Mouse (Mus musculus): ENCODE data around the gene Gm37240. TPM values are rescaled to one million over a fixed set of nuclear protein-coding genes. Genes with fewer than 3 reads are reported as not detected.

The Gm37240 gene
- polyA plus RNA-seq, 1 experiment from 2014 or later: 8.9 TPM

- Histone ChIP-seq H3K36me3 (peaks cover 51% of the 10 kb centered on the region), H3K4me2 (no peak overlapping the region), H3K4me1 (no peaks in the 10 kb centered on the region), H3K27me3 (no peaks in the 10 kb centered on the region), H3K4me3 (replicated peaks) (no peak overlapping the region), H3K9ac (no peak overlapping the region), H3K27ac (no peak overlapping the region), H3K9me3 (replicated peaks) (no peaks in the 10 kb centered on the region)
- WGBS: 81% methylated on average over 5 of the region's 5 CpGs
- ATAC-seq (replicated peaks; ENCODE audit: low FRiP score): no peak
These were observed 915.8 kb downstream of the Gm37240 start for GRCm38 (mm10) chr3:84971561-84971960.

- Histone ChIP-seq H3K4me3 (replicated peaks) (no peak overlapping the region), H3K4me2 (no peak overlapping the region), H3K27ac (no peak overlapping the region), H3K4me1 (no peaks in the 10 kb centered on the region), H3K9ac (no peak overlapping the region), H3K9me3 (replicated peaks) (no peaks in the 10 kb centered on the region), H3K36me3 (peaks cover 28% of the 10 kb centered on the region), H3K27me3 (no peaks in the 10 kb centered on the region)
- ATAC-seq (replicated peaks; ENCODE audit: low FRiP score): no peak
- WGBS: 94% methylated on average over 4 of the region's 4 CpGs
These were observed 920.0 kb downstream of the Gm37240 start for GRCm38 (mm10) chr3:84967364-84967763.

GRCm38 (mm10) chr3:84965156-84965555 lies 922.2 kb downstream of the Gm37240 start:
- 89% methylated on average over 5 of the region's 5 CpGs for WGBS
- no peak overlapping the region for H3K27ac ChIP-seq

GRCm38 (mm10) chr3:84955857-84956256 lies 931.5 kb downstream of the Gm37240 start:
- Histone ChIP-seq H3K9me3 (replicated peaks) (no peaks in the 10 kb centered on the region), H3K27ac (no peak overlapping the region), H3K4me2 (no peak overlapping the region), H3K36me3 (peaks cover under 1% of the 10 kb centered on the region; the same call in 1 of the 2 replicates), H3K9ac (no peak overlapping the region), H3K4me1 (0 out of 2 replicates have a peak, but pooled peaks cover 4% of the 10 kb centered on the region), H3K4me3 (replicated peaks) (no peak overlapping the region), H3K27me3 (no peaks in the 10 kb centered on the region)
- 78% methylated on average over 4 of the region's 4 CpGs for WGBS
- no peak for ATAC-seq (replicated peaks; ENCODE audit: low FRiP score)

More at GRCm38 (mm10) chr3:84965156-84965555, 922.2 kb downstream of the Gm37240 start:
- no peaks in the 10 kb centered on the region for H3K27me3 ChIP-seq
- H3K4me2 ChIP-seq: no peak overlapping the region
- H3K4me1 ChIP-seq: no peaks in the 10 kb centered on the region
- no peaks in the 10 kb centered on the region for H3K9me3 ChIP-seq (replicated peaks)
- no peak for ATAC-seq (replicated peaks; ENCODE audit: low FRiP score)
- H3K9ac ChIP-seq: no peak overlapping the region
- no peak overlapping the region for H3K4me3 ChIP-seq (replicated peaks)
- H3K36me3 ChIP-seq: peaks cover 22% of the 10 kb centered on the region

DNA sequence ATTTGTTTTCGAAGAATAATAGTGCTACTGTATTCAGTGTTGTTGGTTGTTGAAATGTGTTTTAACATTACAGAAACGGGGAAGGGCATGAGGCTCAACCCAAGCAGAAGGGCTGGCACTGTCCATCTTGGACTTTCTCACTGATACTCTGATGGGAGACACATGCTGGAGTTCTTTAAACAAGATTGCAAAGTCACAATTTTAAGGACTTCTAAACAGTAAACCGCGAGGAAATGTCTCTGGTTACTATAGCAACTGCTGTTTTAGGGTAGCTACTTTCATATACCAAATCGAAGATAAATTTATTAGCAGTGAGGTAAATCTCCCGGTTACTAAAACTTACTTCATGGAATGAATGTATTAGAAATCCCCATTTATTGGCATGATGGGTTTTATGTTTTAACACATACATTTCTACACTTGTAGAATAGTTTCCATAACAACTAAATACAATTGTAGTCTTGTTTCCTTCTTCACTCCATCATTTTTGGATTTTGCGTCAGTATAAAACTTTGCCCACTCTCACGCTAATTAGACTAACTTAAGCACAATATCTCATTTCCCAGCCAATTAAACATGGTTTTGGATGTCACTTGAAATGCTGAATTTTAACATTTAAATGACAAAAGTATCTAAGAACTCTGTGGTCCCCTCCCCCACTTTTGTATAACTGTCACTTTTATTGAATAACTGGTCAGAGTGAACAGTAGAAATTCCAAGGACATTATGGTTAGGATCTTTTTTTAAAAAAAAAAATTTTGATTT lies 932.1 kb downstream of the Gm37240 start:
- Histone ChIP-seq H3K4me1 (0 out of 2 replicates have a peak, but pooled peaks cover 4% of the 10 kb centered on the region), H3K27ac (no peak overlapping the region), H3K9me3 (replicated peaks) (no peaks in the 10 kb centered on the region), H3K4me2 (no peak overlapping the region), H3K27me3 (no peaks in the 10 kb centered on the region), H3K4me3 (replicated peaks) (no peak overlapping the region), H3K36me3 (no peaks in the 10 kb centered on the region; the same call in 1 of the 2 replicates), H3K9ac (no peak overlapping the region)
- WGBS: 92% methylated on average over 8 of the region's 8 CpGs
- no peak for ATAC-seq (replicated peaks; ENCODE audit: low FRiP score)

- 52% methylated on average over 7 of the region's 7 CpGs for WGBS
- H3K4me3 ChIP-seq (replicated peaks): peak overlapping the region; percentile 44
- H3K36me3 ChIP-seq: no peaks in the 10 kb centered on the region
- H3K27ac ChIP-seq: peak overlapping the region; percentile 69
- no peaks in the 10 kb centered on the region for H3K27me3 ChIP-seq
- 0 out of 2 replicates have a peak, but pooled peaks have one; percentile 6 for ATAC-seq (replicated peaks; ENCODE audit: low FRiP score)
- peak overlapping the region; percentile 41 for H3K9ac ChIP-seq
- peak overlapping the region; percentile 71 for H3K4me2 ChIP-seq
- H3K9me3 ChIP-seq (replicated peaks): no peaks in the 10 kb centered on the region
- H3K4me1 ChIP-seq: 0 out of 2 replicates have a peak, but pooled peaks cover 4% of the 10 kb centered on the region
These were observed 934.6 kb downstream of the Gm37240 start for GRCm38 (mm10) chr3:84952585-84953187.

DNA sequence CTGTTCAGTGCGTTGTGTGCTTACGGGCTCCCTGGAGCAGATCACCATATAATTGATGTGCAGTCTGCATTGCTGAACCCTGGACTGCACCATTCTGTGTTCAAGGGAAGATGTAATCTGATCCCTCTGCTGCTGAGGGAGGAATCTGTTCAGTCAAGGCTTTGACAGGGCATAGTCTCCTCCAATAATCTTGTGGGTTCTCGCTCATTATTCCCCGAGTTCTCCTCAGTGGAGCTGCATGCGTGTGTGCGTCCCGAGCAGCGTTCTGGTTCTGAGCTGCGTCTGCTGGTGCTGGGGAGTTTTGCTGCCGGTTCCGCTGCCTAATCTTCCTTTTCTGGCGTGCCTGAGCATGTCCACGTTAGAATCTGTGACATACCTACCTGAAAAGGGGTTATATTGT lies 935.2 kb downstream of the Gm37240 start:
- Histone ChIP-seq H3K4me1 (0 out of 2 replicates have a peak, but pooled peaks cover 4% of the 10 kb centered on the region), H3K36me3 (no peaks in the 10 kb centered on the region), H3K9ac (peak overlapping the region; percentile 41), H3K27me3 (no peaks in the 10 kb centered on the region), H3K4me2 (peak overlapping the region; percentile 71), H3K27ac (peak overlapping the region; percentile 69), H3K9me3 (replicated peaks) (no peaks in the 10 kb centered on the region), H3K4me3 (replicated peaks) (peak overlapping the region; percentile 44)
- 8% methylated on average over 13 of the region's 13 CpGs for WGBS
- peak; percentile 100 for ATAC-seq (replicated peaks; ENCODE audit: low FRiP score)

- ATAC-seq (replicated peaks; ENCODE audit: low FRiP score): peak; percentile 75
- H3K9me3 ChIP-seq (replicated peaks): no peaks in the 10 kb centered on the region
- no peaks in the 10 kb centered on the region for H3K36me3 ChIP-seq
- no peaks in the 10 kb centered on the region for H3K27me3 ChIP-seq
- peak overlapping the region; percentile 44 for H3K4me3 ChIP-seq (replicated peaks)
- WGBS: 18% methylated on average over 2 of the region's 2 CpGs
- no peak overlapping the region for H3K9ac ChIP-seq
- peak overlapping the region; percentile 69 for H3K27ac ChIP-seq
- peak overlapping the region; percentile 71 for H3K4me2 ChIP-seq
- H3K4me1 ChIP-seq: 0 out of 2 replicates have a peak, but pooled peaks cover 4% of the 10 kb centered on the region
These were observed 935.6 kb downstream of the Gm37240 start for GRCm38 (mm10) chr3:84951698-84952097.

- no peak overlapping the region for H3K9ac ChIP-seq
- no peaks in the 10 kb centered on the region for H3K9me3 ChIP-seq (replicated peaks)
- H3K4me3 ChIP-seq (replicated peaks): no peak overlapping the region
- no peaks in the 10 kb centered on the region for H3K27me3 ChIP-seq
- no peaks in the 10 kb centered on the region for H3K36me3 ChIP-seq
- no peak overlapping the region for H3K27ac ChIP-seq
- WGBS: 93% methylated on average over 4 of the region's 4 CpGs
- H3K4me2 ChIP-seq: no peak overlapping the region
- no peak for ATAC-seq (replicated peaks; ENCODE audit: low FRiP score)
- H3K4me1 ChIP-seq: 0 out of 2 replicates have a peak, but pooled peaks cover 4% of the 10 kb centered on the region
These were observed 937.9 kb downstream of the Gm37240 start for GRCm38 (mm10) chr3:84949387-84949786.

GRCm38 (mm10) chr3:84946381-84946780 lies 940.9 kb downstream of the Gm37240 start:
- Histone ChIP-seq H3K9me3 (replicated peaks) (no peaks in the 10 kb centered on the region), H3K27me3 (no peaks in the 10 kb centered on the region), H3K4me3 (replicated peaks) (no peak overlapping the region), H3K27ac (no peak overlapping the region), H3K36me3 (no peaks in the 10 kb centered on the region), H3K4me2 (no peak overlapping the region), H3K9ac (no peak overlapping the region), H3K4me1 (no peaks in the 10 kb centered on the region)
- ATAC-seq (replicated peaks; ENCODE audit: low FRiP score): no peak
- WGBS: 87% methylated on average over 1 of the region's 1 CpGs

DNA sequence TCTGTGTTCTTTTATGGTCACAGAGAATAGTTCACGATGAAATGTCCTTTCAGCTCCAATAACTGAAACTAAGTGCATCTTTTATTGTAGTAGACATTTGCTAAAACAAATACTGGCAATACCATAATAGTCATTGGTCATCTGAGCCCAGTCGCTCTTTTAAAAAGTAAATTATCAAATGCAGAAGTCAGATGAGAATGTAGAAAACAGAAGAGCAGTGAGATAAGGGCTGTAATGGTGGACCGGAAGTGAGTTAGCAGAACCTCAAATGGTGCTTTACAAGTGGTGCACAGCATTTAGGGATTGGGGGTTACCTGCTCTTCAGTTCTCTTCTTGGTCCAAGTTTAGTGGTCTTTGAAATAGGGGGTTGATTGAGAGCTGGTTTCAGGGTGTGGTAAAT lies 942.4 kb downstream of the Gm37240 start:
- Histone ChIP-seq H3K4me3 (replicated peaks) (no peak overlapping the region), H3K36me3 (no peaks in the 10 kb centered on the region), H3K9ac (no peak overlapping the region), H3K9me3 (replicated peaks) (no peaks in the 10 kb centered on the region), H3K27ac (no peak overlapping the region), H3K4me1 (no peaks in the 10 kb centered on the region), H3K4me2 (no peak overlapping the region), H3K27me3 (no peaks in the 10 kb centered on the region)
- no peak for ATAC-seq (replicated peaks; ENCODE audit: low FRiP score)
- 89% methylated on average over 3 of the region's 3 CpGs for WGBS
